Mouse (Mus musculus): Measurements from ENCODE around the gene Egfem1. TPM values are rescaled to one million over a fixed set of nuclear protein-coding genes. Genes with fewer than 3 reads are reported as not detected.

The Egfem1 gene
- 3.2 and 3.3 TPM in 2 replicates for polyA plus RNA-seq (2016; fragmentation: Nextera tagmentation; extraction: Ambion mirVana)

DNA sequence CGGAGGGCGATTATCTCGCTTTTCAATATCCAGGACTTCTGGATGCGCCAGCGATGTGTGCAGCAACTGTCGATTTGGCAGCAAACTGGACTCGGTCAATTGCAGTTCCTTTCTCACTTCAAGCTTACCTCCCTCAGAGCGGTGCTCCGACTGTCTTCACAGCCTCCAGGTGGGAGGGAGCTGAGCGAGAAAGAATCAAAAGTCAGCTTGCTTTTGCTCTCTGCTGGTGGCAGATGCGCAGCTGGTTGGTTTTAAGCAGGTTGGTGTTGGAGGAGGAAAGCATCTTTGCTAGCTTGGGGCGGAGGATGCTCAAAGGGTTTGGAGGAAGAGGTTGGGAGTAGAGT lies at the start of gene Egfem1:
TSS of gene Egfem1 (plus strand) at position 72 of the 344 bp plus-strand sequence.
- H3K9me3 ChIP-seq = no peaks in the 10 kb centered on the region
- peak within 1 kb of the TSS; percentile 55 for H3K4me3 ChIP-seq (replicated peaks)
- peak within 1 kb of the TSS; percentile 97 for H3K4me2 ChIP-seq
- H3K27me3 ChIP-seq = peaks cover 62% of the 10 kb centered on the region
- no peaks in the 10 kb centered on the region for H3K36me3 ChIP-seq
- no peak for ATAC-seq (ENCODE audit: insufficient number of reproducible peaks, insufficient read depth, low FRiP score, low TSS enrichment, low read depth)
- peaks cover 18% of the 10 kb centered on the region for H3K4me1 ChIP-seq (replicated peaks)
- no peak within 1 kb of the TSS for H3K27ac ChIP-seq
- H3K9ac ChIP-seq (replicated peaks) = peak within 1 kb of the TSS; percentile 44
- WGBS = 5% methylated on average over 12 of the region's 12 CpGs

DNA sequence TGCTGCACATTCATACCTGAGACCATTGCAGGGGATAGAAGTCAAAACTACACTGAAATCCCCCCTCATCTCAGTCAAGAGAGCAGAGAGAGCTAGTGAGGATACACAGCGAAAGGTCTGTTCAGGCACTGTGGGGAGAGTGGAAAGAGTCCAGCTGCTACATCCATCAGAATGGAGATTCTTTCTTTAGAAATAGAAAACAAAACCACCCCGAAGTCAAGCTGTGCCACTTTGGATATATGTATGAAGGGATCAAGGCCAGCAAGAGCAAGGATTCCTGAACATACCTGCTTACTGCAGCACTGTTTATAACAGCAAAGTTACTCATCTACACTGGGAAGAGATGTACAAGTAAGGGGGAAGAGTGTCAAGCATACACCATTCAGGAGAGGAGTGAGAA lies 48.7 kb upstream of the Egfem1 start:
- no peaks in the 10 kb centered on the region; the same call in 1 of the 2 replicates for H3K27me3 ChIP-seq
- no peaks in the 10 kb centered on the region for H3K36me3 ChIP-seq
- no peak overlapping the region for H3K9ac ChIP-seq (replicated peaks)
- H3K4me1 ChIP-seq (replicated peaks) = peaks cover 9% of the 10 kb centered on the region; the same call in 1 of the 2 replicates
- WGBS = 80% methylated on average over 2 of the region's 2 CpGs
- no peak overlapping the region for H3K4me2 ChIP-seq
- H3K9me3 ChIP-seq = no peaks in the 10 kb centered on the region
- 0 out of 2 replicates have a peak overlapping the region, but pooled peaks have one; percentile 29 for H3K27ac ChIP-seq
- ATAC-seq (ENCODE audit: insufficient number of reproducible peaks, insufficient read depth, low FRiP score, low TSS enrichment, low read depth) = no peak
- no peak overlapping the region for H3K4me3 ChIP-seq (replicated peaks)

DNA sequence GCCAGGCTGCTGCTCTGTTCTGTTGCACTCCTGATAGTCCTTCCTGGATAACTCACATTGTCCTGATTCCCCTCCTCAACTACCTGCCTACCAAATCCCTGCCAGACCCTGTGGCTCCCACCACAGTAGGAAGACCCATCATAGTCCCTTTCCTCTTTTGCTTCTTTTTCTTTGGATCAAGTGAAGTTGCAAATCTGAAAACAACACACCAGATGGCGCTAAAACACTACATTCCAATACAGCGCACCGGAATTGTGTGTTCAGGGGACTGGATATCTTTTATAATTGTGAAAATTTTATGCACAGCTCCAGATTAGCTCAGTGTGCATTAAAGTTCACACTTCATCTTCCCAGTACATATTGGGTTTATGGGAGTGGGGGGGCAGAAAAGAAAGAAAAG lies 45.7 kb upstream of the Egfem1 start:
- Histone ChIP-seq H3K4me3 (replicated peaks) (no peak overlapping the region), H3K36me3 (no peaks in the 10 kb centered on the region), H3K9me3 (no peaks in the 10 kb centered on the region), H3K4me2 (no peak overlapping the region), H3K9ac (replicated peaks) (no peak overlapping the region), H3K27me3 (no peaks in the 10 kb centered on the region; the same call in 1 of the 2 replicates), H3K4me1 (replicated peaks) (peaks cover 9% of the 10 kb centered on the region; the same call in 1 of the 2 replicates), H3K27ac (no peak overlapping the region)
- no peak for ATAC-seq (ENCODE audit: insufficient number of reproducible peaks, insufficient read depth, low FRiP score, low TSS enrichment, low read depth)
- WGBS = 5% methylated on average over 3 of the region's 3 CpGs

DNA sequence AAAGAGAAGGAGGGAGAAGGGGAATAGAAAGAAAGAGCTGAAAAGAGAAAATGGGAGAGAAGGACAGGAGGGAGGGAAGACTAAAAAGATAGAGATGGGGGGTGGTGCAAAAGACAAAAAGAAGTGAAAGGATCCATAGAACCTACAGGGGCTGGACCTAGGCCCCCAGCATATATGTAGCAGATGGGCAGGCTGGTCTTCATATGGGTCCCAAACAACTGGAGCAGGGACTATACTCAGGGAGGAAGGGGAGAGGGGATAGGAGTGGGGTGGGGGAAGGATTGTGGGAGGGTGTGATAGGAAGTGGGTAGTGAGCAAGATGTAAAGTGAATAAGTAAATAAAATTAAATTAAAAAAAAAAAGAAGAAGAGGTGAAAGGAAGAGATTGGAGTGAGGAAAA lies 45.2 kb upstream of the Egfem1 start:
- H3K9ac ChIP-seq (replicated peaks) = no peak overlapping the region
- no peak overlapping the region for H3K27ac ChIP-seq
- H3K36me3 ChIP-seq = no peaks in the 10 kb centered on the region
- H3K9me3 ChIP-seq = no peaks in the 10 kb centered on the region
- no peaks in the 10 kb centered on the region; the same call in 1 of the 2 replicates for H3K27me3 ChIP-seq
- H3K4me3 ChIP-seq (replicated peaks) = no peak overlapping the region
- H3K4me2 ChIP-seq = no peak overlapping the region
- H3K4me1 ChIP-seq (replicated peaks) = peaks cover 9% of the 10 kb centered on the region; the same call in 1 of the 2 replicates
- ATAC-seq (ENCODE audit: insufficient number of reproducible peaks, insufficient read depth, low FRiP score, low TSS enrichment, low read depth) = no peak; the same call in 1 of the 2 replicates

DNA sequence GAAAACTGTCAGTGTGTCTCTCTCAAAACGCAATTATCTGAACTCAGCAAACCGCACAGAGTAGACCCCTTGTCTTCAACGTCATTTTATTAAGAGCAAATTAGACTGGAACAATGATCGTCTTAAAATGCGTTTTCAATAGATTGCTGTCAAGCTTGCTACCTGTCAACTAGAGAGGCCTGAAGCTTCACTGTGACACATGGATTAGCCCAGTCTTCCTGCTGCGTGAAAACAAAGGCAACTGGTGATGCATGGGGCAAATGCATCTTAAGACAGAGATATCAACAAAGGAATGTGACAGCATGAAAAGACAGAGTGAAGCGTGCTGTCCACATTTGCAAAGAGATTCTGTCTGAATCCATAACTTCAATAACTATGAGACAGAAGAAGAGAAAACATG lies 41.8 kb upstream of the Egfem1 start:
- 91% methylated on average over 7 of the region's 7 CpGs for WGBS
- H3K36me3 ChIP-seq = no peaks in the 10 kb centered on the region
- no peak overlapping the region for H3K9ac ChIP-seq (replicated peaks)
- H3K4me2 ChIP-seq = no peak overlapping the region
- no peak for ATAC-seq (ENCODE audit: insufficient number of reproducible peaks, insufficient read depth, low FRiP score, low TSS enrichment, low read depth)
- no peak overlapping the region for H3K27ac ChIP-seq
- no peak overlapping the region for H3K4me3 ChIP-seq (replicated peaks)
- H3K9me3 ChIP-seq = no peaks in the 10 kb centered on the region
- H3K4me1 ChIP-seq (replicated peaks) = no peaks in the 10 kb centered on the region
- H3K27me3 ChIP-seq = no peaks in the 10 kb centered on the region

DNA sequence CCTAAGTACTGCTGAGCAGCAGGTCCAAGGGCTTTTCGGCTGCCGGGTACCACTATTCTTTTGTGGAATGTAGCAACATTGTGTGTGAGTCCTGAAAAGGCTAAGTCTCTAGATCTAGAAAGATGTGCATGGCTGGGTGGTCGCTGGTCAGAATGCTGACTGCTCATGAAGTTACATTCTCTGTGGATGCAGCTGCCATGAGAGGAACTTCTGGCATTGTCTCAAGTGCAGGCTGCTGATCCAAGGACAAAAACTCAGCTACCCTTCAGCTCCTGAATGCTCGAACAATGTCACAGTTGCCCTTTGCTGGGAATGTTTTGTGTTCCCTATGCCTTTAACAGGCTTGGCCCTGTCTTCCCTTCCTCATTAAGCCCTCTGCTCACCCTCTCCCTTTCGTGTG lies 35.5 kb upstream of the Egfem1 start:
- H3K4me2 ChIP-seq = no peak overlapping the region
- no peak for ATAC-seq (ENCODE audit: insufficient number of reproducible peaks, insufficient read depth, low FRiP score, low TSS enrichment, low read depth)
- no peaks in the 10 kb centered on the region for H3K36me3 ChIP-seq
- WGBS = 85% methylated on average over 5 of the region's 5 CpGs
- no peak overlapping the region for H3K9ac ChIP-seq (replicated peaks)
- H3K27ac ChIP-seq = no peak overlapping the region
- H3K27me3 ChIP-seq = no peaks in the 10 kb centered on the region
- no peak overlapping the region for H3K4me3 ChIP-seq (replicated peaks)
- no peaks in the 10 kb centered on the region for H3K9me3 ChIP-seq
- H3K4me1 ChIP-seq (replicated peaks) = no peaks in the 10 kb centered on the region

DNA sequence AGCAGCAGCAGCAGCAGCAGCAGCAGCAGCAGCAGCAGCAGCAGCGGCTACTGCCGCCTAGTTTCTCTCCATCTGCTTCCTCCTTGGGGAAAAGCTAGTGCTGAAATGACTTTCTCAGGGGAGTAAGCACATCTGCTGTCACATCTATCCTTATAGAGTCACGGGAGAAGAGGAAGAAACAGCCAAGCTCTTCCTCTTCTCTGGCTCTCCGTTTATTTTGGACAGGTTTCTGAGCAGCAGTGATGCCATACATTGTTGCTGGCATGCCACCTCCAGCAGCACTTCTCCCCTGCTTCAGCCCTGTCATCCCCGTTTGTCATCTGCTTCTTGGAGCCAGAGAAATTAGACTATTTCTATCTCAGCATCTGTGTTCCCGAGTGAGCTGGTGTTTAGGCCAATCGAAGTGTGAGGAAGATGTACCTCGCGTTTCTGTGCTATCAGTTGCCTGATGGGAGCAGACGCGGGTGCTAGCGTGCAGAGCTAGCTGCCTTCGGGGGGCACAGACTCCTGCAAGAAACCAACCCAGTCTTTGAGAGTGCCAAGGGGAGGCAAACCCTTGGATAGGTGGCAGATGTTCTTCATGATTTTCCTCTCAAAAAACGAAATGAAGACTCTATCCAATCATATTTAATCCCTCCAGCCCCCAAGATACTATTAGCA lies 34.4 kb upstream of the Egfem1 start:
- H3K9me3 ChIP-seq = no peaks in the 10 kb centered on the region
- H3K27me3 ChIP-seq = no peaks in the 10 kb centered on the region
- H3K4me3 ChIP-seq (replicated peaks) = no peak overlapping the region
- ATAC-seq (ENCODE audit: insufficient number of reproducible peaks, insufficient read depth, low FRiP score, low TSS enrichment, low read depth) = no peak
- WGBS = 73% methylated on average over 14 of the region's 14 CpGs
- H3K9ac ChIP-seq (replicated peaks) = no peak overlapping the region
- no peak overlapping the region for H3K27ac ChIP-seq
- no peaks in the 10 kb centered on the region for H3K36me3 ChIP-seq
- H3K4me2 ChIP-seq = no peak overlapping the region
- no peaks in the 10 kb centered on the region for H3K4me1 ChIP-seq (replicated peaks)

DNA sequence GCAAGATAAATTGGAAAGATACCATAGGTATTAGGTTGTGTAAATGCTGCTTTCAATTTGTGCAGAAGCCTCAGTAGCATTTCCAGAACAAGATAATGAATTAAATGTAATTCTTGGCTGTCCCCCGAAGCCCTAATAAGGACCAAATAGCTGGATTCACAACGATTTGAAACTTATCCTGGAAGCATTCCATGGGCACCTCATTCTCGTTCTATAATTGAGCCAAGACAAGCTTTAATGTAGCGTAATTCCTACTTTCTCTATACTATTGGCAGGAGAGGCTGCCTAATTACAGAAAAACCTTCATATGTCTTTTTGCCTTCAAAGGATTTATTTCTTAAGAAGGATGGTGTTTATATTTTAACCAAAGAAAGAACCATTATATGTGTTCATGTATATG lies 18.7 kb upstream of the Egfem1 start:
- H3K27me3 ChIP-seq = 0 out of 2 replicates have a peak, but pooled peaks cover 2% of the 10 kb centered on the region
- H3K9ac ChIP-seq (replicated peaks) = no peak overlapping the region
- ATAC-seq (ENCODE audit: insufficient number of reproducible peaks, insufficient read depth, low FRiP score, low TSS enrichment, low read depth) = no peak
- H3K36me3 ChIP-seq = no peaks in the 10 kb centered on the region
- WGBS = 69% methylated on average over 4 of the region's 4 CpGs
- H3K4me3 ChIP-seq (replicated peaks) = no peak overlapping the region
- no peaks in the 10 kb centered on the region for H3K4me1 ChIP-seq (replicated peaks)
- no peaks in the 10 kb centered on the region for H3K9me3 ChIP-seq
- H3K27ac ChIP-seq = no peak overlapping the region
- H3K4me2 ChIP-seq = no peak overlapping the region

DNA sequence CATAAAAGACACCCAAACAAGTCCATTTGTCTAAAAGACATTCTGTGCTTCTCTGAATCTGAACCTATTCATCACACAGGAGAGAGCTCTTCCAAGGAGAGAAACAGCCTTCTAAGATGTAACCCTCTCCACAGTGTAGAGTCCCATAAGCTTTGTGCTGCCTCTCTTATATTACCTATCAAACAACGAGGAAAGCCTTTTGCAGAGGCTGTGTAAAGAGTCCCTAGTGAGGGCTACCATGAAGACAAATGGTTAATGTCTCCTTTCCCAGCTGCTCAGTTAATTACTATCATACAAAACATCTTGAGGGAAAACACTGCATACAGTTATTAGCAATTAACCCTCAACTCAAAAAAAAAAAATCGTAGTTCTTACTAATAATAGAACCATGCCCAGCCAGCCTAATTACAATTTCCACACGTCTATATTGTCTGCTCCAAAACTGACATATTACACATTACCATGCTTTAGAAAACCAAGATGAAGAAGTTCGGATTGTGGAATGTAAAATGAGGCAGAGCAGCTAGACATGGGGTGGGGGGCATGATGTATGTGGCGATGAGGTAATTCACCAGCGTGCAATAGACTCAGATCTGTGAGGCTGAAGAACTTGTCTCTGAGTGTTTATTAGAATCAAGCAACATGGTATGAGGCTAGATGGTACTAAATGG lies 13.3 kb upstream of the Egfem1 start:
- Histone ChIP-seq H3K4me1 (replicated peaks) (no peaks in the 10 kb centered on the region), H3K27ac (no peak overlapping the region), H3K4me2 (no peak overlapping the region), H3K36me3 (no peaks in the 10 kb centered on the region), H3K9me3 (no peaks in the 10 kb centered on the region), H3K4me3 (replicated peaks) (no peak overlapping the region), H3K27me3 (0 out of 2 replicates have a peak, but pooled peaks cover 2% of the 10 kb centered on the region), H3K9ac (replicated peaks) (no peak overlapping the region)
- WGBS = 78% methylated on average over 6 of the region's 6 CpGs
- no peak for ATAC-seq (ENCODE audit: insufficient number of reproducible peaks, insufficient read depth, low FRiP score, low TSS enrichment, low read depth)

DNA sequence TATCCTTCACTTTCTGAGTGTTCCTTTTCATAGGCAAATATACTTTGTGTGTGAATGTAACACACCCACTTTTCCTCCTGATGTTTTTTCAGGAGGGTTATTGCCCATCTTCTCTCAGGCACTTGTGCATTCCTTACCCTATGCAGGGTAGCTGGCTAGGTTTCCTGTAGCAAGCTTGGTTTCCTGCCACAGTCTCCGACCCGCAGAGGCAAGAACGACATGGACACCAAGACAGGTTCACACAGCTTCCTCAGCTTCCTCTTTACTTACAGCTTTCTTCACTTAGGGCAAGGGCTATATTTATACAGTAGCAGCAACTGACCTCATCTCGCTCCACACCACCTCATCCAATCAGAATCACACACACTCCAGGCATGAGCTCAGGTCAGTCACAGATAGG lies 10.5 kb upstream of the Egfem1 start:
- 94% methylated on average over 4 of the region's 4 CpGs for WGBS
- 0 out of 2 replicates have a peak, but pooled peaks cover 2% of the 10 kb centered on the region for H3K27me3 ChIP-seq
- H3K9ac ChIP-seq (replicated peaks) = no peak overlapping the region
- ATAC-seq (ENCODE audit: insufficient number of reproducible peaks, insufficient read depth, low FRiP score, low TSS enrichment, low read depth) = no peak
- H3K27ac ChIP-seq = no peak overlapping the region
- H3K9me3 ChIP-seq = no peaks in the 10 kb centered on the region
- H3K36me3 ChIP-seq = no peaks in the 10 kb centered on the region
- H3K4me1 ChIP-seq (replicated peaks) = no peaks in the 10 kb centered on the region
- H3K4me2 ChIP-seq = no peak overlapping the region
- H3K4me3 ChIP-seq (replicated peaks) = no peak overlapping the region

DNA sequence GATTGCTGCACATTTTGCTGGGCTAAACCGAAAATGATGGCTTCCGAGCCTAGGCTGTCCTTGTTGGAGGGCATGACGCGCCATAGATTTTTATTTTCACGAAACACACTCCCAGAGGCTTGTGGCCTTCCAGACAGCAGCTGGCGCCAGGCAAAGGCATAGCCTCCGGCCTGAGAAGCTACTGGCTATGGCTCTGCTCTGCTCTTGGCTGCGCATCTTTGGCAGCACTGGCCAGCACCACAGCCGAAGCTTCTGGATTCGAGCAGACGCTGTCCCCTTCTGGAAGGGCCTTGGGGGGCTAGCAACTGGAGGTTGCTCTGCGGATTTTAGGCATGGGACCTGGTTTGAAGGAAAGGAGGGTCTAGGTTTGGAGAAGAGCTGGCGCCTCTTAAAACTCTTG lies 306 bp upstream of the Egfem1 start:
- WGBS = 18% methylated on average over 13 of the region's 13 CpGs
- Histone ChIP-seq H3K4me2 (peak overlapping the region; percentile 97), H3K4me3 (replicated peaks) (peak overlapping the region; percentile 55), H3K9me3 (no peaks in the 10 kb centered on the region), H3K4me1 (replicated peaks) (peaks cover 18% of the 10 kb centered on the region), H3K27ac (no peak overlapping the region), H3K9ac (replicated peaks) (no peak overlapping the region), H3K27me3 (peaks cover 62% of the 10 kb centered on the region), H3K36me3 (no peaks in the 10 kb centered on the region)
- ATAC-seq (ENCODE audit: insufficient number of reproducible peaks, insufficient read depth, low FRiP score, low TSS enrichment, low read depth) = no peak
